20 mouse cellular contexts compared by ENCODE assay signal in genomic region chr13:49462921-49463320, GRCm38 (mm10). TPM values are rescaled to one million over a fixed set of nuclear protein-coding genes. Genes with fewer than 3 reads are reported as not detected.
DNase-seq lines count a peak whose midpoint lies in the region; TF ChIP-seq lines count a peak whose summit lies in the region.
"Had no signal": no experiment of that assay in that cellular context is flagged by ENCODE, and none has a peak within 500 bp of the region (broad histone marks: within the 10 kb centered on the region; RNA-seq: fewer than 3 reads in every experiment).

No protein-coding gene starts in this region.

- peak overlapping the region; percentile 79 for H3K27ac ChIP-seq in gastrocnemius, adult 2 months
- H3K27ac ChIP-seq in layer of hippocampus, adult 2 months = peak overlapping the region; percentile 91
- H3K27ac ChIP-seq in left cerebral cortex, adult 2 months = 0 out of 2 replicates have a peak overlapping the region, but pooled peaks have one; percentile 6
- no peak overlapping the region for H3K27ac ChIP-seq in CH12.LX (ENCODE audit: insufficient read depth, low read depth)
- H3K27ac ChIP-seq in cerebellum, adult 2 months (ENCODE audit: insufficient read depth, low read length) = no peak overlapping the region

- H3K4me2 ChIP-seq in CH12.LX (ENCODE audit: insufficient read depth, low read depth, poor library complexity, severe bottlenecking) = no peak overlapping the region

- H3K4me1 ChIP-seq in CH12.LX (ENCODE audit: control insufficient read depth in 1 of 2, insufficient read depth in 2 of 2) = peaks cover 6 to 29% of the 10 kb centered on the region in 2 experiments
- H3K4me1 ChIP-seq in cerebellum, adult 2 months (ENCODE audit: control insufficient read depth, insufficient read depth, low read length) = no peaks in the 10 kb centered on the region

- peaks cover 29 to 81% of the 10 kb centered on the region in 2 experiments for H3K36me3 ChIP-seq in CH12.LX (replicated peaks in 1 of 2; ENCODE audit: control insufficient read depth in 1 of 2, insufficient read depth in 1 of 2, low read length in 1 of 2)

- dilution Hi-C loops in CH12.LX (cut with MboI; ENCODE audit: extremely low pct_ligation_motif_present, extremely low pct_unique_long_range_greater_than_20kb, low sequenced_read_pairs) = no loop called here

- no peaks in the 10 kb centered on the region for H3K27me3 ChIP-seq in CH12.LX (replicated peaks)
- no peaks in the 10 kb centered on the region for H3K27me3 ChIP-seq in cerebellum, adult 2 months (ENCODE audit: control insufficient read depth, insufficient read depth, low read length)
- H3K27me3 ChIP-seq: Patski had no signal

- in situ Hi-C loops in CH12.LX (cut with MboI; ENCODE audit: low pct_ligation_motif_present, low pct_unique_long_range_greater_than_20kb, low sequenced_read_pairs) = no loop called here

- no peaks in the 10 kb centered on the region for H3K9me3 ChIP-seq in CH12.LX (replicated peaks; ENCODE audit: low read length)
- H3K9me3 ChIP-seq: G1E had no signal

- no peak overlapping the region for H3K9ac ChIP-seq in CH12.LX (ENCODE audit: insufficient read depth, low read depth)

- no peak overlapping the region for H3K4me3 ChIP-seq in gastrocnemius, adult 2 months
- no peak overlapping the region for H3K4me3 ChIP-seq in layer of hippocampus, adult 2 months
- no peak overlapping the region for H3K4me3 ChIP-seq in left cerebral cortex, adult 2 months
- H3K4me3 ChIP-seq in CH12.LX (replicated peaks in 1 of 3; ENCODE audit: low read depth in 2 of 3, low read length in 2 of 3, poor library complexity in 1 of 3) = no peak overlapping the region
- no peak overlapping the region for H3K4me3 ChIP-seq in cerebellum, adult 2 months (replicated peaks; ENCODE audit: insufficient read depth, low read depth, low read length)

- TF ChIP-seq POLR2A in CH12.LX (IDR thresholded peaks at IDR 0.05; ENCODE audit: low read depth, low read length) = no peak
- TF ChIP-seq POLR2A in cerebellum, adult 2 months (IDR thresholded peaks at IDR 0.05; ENCODE audit: borderline replicate concordance, insufficient read depth, low read length) = no peak

- H3K79me2 ChIP-seq in CH12.LX (replicated peaks; ENCODE audit: control insufficient read depth, extremely low read depth, insufficient read depth, poor library complexity, severe bottlenecking) = no peaks in the 10 kb centered on the region

- peak; percentile 37; the same call in 1 of the 2 replicates for TF ChIP-seq EP300 in CH12.LX (IDR thresholded peaks at IDR 0.05; ENCODE audit: low read length)

- intact Hi-C loops in gastrocnemius, adult 2 months (cut with DNase I) = no loop called here
- intact Hi-C loops in left cerebral cortex, adult 2 months (cut with DNase I) = no loop called here
- intact Hi-C loops in left cerebral cortex, postnatal 10 days (cut with DNase I) = no loop called here

- DNase-seq in gastrocnemius, adult 2 months = no peak
- no peak for DNase-seq in gastrocnemius, postnatal 10 days
- no peak for DNase-seq in layer of hippocampus, adult 2 months (ENCODE audit: low spot score in 2 of 2)
- no peak for DNase-seq in layer of hippocampus, adult 9-11 months
- DNase-seq in left cerebral cortex, adult 2 months (ENCODE audit: extremely low spot score in 1 of 2, low spot score in 2 of 2) = no peak
- no peak for DNase-seq in left cerebral cortex, postnatal 10 days (ENCODE audit: extremely low spot score in 1 of 2, low spot score in 2 of 2)
- DNase-seq in CH12.LX (ENCODE audit: extremely low read depth) = peak; percentile 17
- no peak for DNase-seq in cerebellum, adult 2 months
- DNase-seq: adrenal gland, adult 2 months; adrenal gland, adult 8-10 months; adrenal gland, postnatal 10 days; adrenal gland, postnatal 14 days; adrenal gland, postnatal 25 days; adrenal gland, postnatal 36 days; B cell, adult 2 months; cerebellum, adult 11 months; cerebellum, adult 11-12 months; cerebellum, adult 18-20 months had no signal

- 95% methylated on average over 2 of the region's 2 CpGs for WGBS in cerebellum, adult 2 months

- TF ChIP-seq CTCF in gastrocnemius, adult 2 months (IDR thresholded peaks at IDR 0.05) = no peak
- TF ChIP-seq CTCF in layer of hippocampus, adult 2 months (conservative IDR thresholded peaks at IDR 0.05) = no peak
- no peak for TF ChIP-seq CTCF in left cerebral cortex, adult 2 months (IDR thresholded peaks at IDR 0.05)
- no peak for TF ChIP-seq CTCF in CH12.LX (conservative IDR thresholded peaks at IDR 0.05 in 1 of 2, IDR thresholded peaks at IDR 0.05 in 1 of 2; ENCODE audit: low read depth in 2 of 2, low read length in 2 of 2)
- TF ChIP-seq CTCF in cerebellum, adult 2 months (IDR thresholded peaks at IDR 0.05; ENCODE audit: borderline replicate concordance, insufficient read depth, low read depth, low read length) = no peak

- TF ChIP-seq RAD21 in CH12.LX (IDR thresholded peaks at IDR 0.05; ENCODE audit: low read depth, low read length) = no peak

TF ChIP-seq in CH12.LX, 34 proteins besides CTCF, POLR2A, EP300 and RAD21:
- TF ChIP-seq ZMIZ1 (IDR thresholded peaks at IDR 0.05; ENCODE audit: low read depth, low read length) (no peak), ETS1 (conservative IDR thresholded peaks at IDR 0.05; ENCODE audit: low read depth, low read length) (no peak), ZNF384 (IDR thresholded peaks at IDR 0.05; ENCODE audit: low read depth, low read length) (peak; percentile 57; the same call in 1 of the 2 replicates), USF2 (conservative IDR thresholded peaks at IDR 0.05; ENCODE audit: low read depth, low read length) (no peak), MAX (IDR thresholded peaks at IDR 0.05; ENCODE audit: low read length) (no peak), BHLHE40 (IDR thresholded peaks at IDR 0.05; ENCODE audit: low read depth, low read length) (peak; percentile 63), IRF4 (IDR thresholded peaks at IDR 0.05; ENCODE audit: low read depth, low read length) (peak; percentile 39; the same call in 1 of the 2 replicates), JUN (IDR thresholded peaks at IDR 0.05; ENCODE audit: insufficient read depth, low read depth, low read length) (0 out of 2 replicates have a peak, but pooled peaks have one; percentile 23), MXI1 (IDR thresholded peaks at IDR 0.05; ENCODE audit: low read depth, low read length) (no peak), JUND (conservative IDR thresholded peaks at IDR 0.05; ENCODE audit: low read depth, low read length) (peak; percentile 72; the same call in 1 of the 2 replicates), MAZ (IDR thresholded peaks at IDR 0.05; ENCODE audit: low read depth, low read length) (no peak)

RNA-seq across cellular contexts. Expression of gene Tes3-ps, which starts 30.2 kb away (rescaled TPM):
- 1 to 10 TPM; 1.7 to 2.4 TPM for total RNA-seq in gastrocnemius, adult 2 months (2021)
- total RNA-seq in gastrocnemius, postnatal 10 days (2021) = 1 to 10 TPM; 1.4 to 1.5 TPM
- 1 to 10 TPM in 1 of 2 experiments, under 1 TPM in 1; 0.79 to 1.7 TPM for total RNA-seq in layer of hippocampus, adult 2 months (2021)
- 1 to 10 TPM; 1.5 to 2.1 TPM for total RNA-seq in left cerebral cortex, adult 2 months (2021)
- 1 to 10 TPM; 1.4 to 1.6 TPM for total RNA-seq in left cerebral cortex, postnatal 10 days (2021)
- total RNA-seq in CH12.LX (2012; rRNA removed) (0.25 TPM in 2 replicates), CH12.LX (2014; rRNA removed) (2.3 and 2.5 TPM in 2 replicates)
- polyA plus RNA-seq in CH12.LX (2012; ENCODE audit: insufficient read length, low read depth) = 1.6 and 1.7 TPM in 2 replicates
- polyA plus RNA-seq in cerebellum, adult 2 months (2012; rRNA removed) = 0.39 and 0.40 TPM in 2 replicates
- polyA plus RNA-seq: adrenal gland, adult 2 months had no signal

RNA-seq across cellular contexts. Expression of gene Ecm2, which starts 41.7 kb away (rescaled TPM):
- total RNA-seq in gastrocnemius, adult 2 months (2021) = 10 to 100 TPM in 1 of 2 experiments, 1 to 10 TPM in 1; 8.0 to 15.0 TPM
- 10 to 100 TPM; 17.8 TPM for total RNA-seq in gastrocnemius, postnatal 10 days (2021)
- total RNA-seq in layer of hippocampus, adult 2 months (2021) = 1 to 10 TPM; 6.5 to 8.1 TPM
- 1 to 10 TPM; 2.2 to 2.4 TPM for total RNA-seq in left cerebral cortex, adult 2 months (2021)
- 1 to 10 TPM; 1.3 to 1.9 TPM for total RNA-seq in left cerebral cortex, postnatal 10 days (2021)
- total RNA-seq in CH12.LX (2012; rRNA removed) (under 0.01 and 0.04 TPM in 2 replicates), CH12.LX (2014; rRNA removed) (not detected in 2 replicates)
- 0.08 and 0.14 TPM in 2 replicates for polyA plus RNA-seq in CH12.LX (2012; ENCODE audit: insufficient read length, low read depth)
- 4.3 and 5.1 TPM in 2 replicates for polyA plus RNA-seq in cerebellum, adult 2 months (2012; rRNA removed)

RNA-seq across cellular contexts. Expression of gene Ippk, which starts 41.9 kb away (rescaled TPM):
- 1 to 10 TPM; 5.6 to 6.3 TPM for total RNA-seq in gastrocnemius, adult 2 months (2021)
- total RNA-seq in gastrocnemius, postnatal 10 days (2021) = 1 to 10 TPM; 5.7 to 6.3 TPM
- 10 to 100 TPM; 33.1 to 41.0 TPM for total RNA-seq in layer of hippocampus, adult 2 months (2021)
- total RNA-seq in left cerebral cortex, adult 2 months (2021) = 10 to 100 TPM; 17.7 to 18.0 TPM
- 10 to 100 TPM; 12.7 to 13.8 TPM for total RNA-seq in left cerebral cortex, postnatal 10 days (2021)
- 8.7 and 11.4 TPM in 2 replicates for total RNA-seq in CH12.LX (2012; rRNA removed)
- 21.5 and 23.6 TPM in 2 replicates for total RNA-seq in CH12.LX (2014; rRNA removed)
- 9.0 and 10.3 TPM in 2 replicates for polyA plus RNA-seq in CH12.LX (2012; ENCODE audit: insufficient read length, low read depth)
- polyA plus RNA-seq in cerebellum, adult 2 months (2012; rRNA removed) = 11.3 and 12.8 TPM in 2 replicates

Comparison
In these comparisons a context has a peak if more than half of its experiments do, and no peak if none do; other contexts are left out.
1. H3K27ac ChIP-seq: peak in gastrocnemius, adult 2 months (single experiment), layer of hippocampus, adult 2 months (single experiment) and left cerebral cortex, adult 2 months (single experiment); none in CH12.LX (single experiment) and cerebellum, adult 2 months (single experiment).